Mouse (Mus musculus) forebrain, postnatal 0 days (tissue): ENCODE data around the gene Pfkfb3. TPM values are rescaled to one million over a fixed set of nuclear protein-coding genes. Genes with fewer than 3 reads are reported as not detected.

ENCODE experiments used
- ATAC-seq: fragments of 200-750 bp; cut with Nextera tagmentation; 2 replicates; pipeline ENCODE4 v1.8.0; 2017; ENCODE audit warnings: mild to moderate bottlenecking, moderate library complexity
- DNase-seq: peaks from one replicate; pipeline ENCODE4 v3.0.0-alpha.2; 2015
- H3K27ac ChIP-seq: fragments of 300-500 bp; sonication (generic); 2 replicates; pipeline ENCODE4 v1.5.1; 2014; ENCODE audit warnings: low read depth, mild to moderate bottlenecking, antibody characterized with exemption, low read length, moderate library complexity, mixed read lengths
- H3K27me3 ChIP-seq: fragments of 300-500 bp; sonication (generic); 2 replicates; pipeline ENCODE4 v1.6.1; 2014; ENCODE audit warnings: mild to moderate bottlenecking, low read length, mixed read lengths; ENCODE audit not compliant: insufficient read depth
- H3K36me3 ChIP-seq: fragments of 300-500 bp; sonication (generic); 2 replicates; pipeline ENCODE4 v1.6.1; 2014; ENCODE audit warnings: mild to moderate bottlenecking, moderate library complexity; ENCODE audit not compliant: insufficient read depth
- H3K4me1 ChIP-seq: fragments of 300-500 bp; sonication (generic); 2 replicates; pipeline ENCODE4 v1.6.1; 2014; ENCODE audit warnings: antibody characterized with exemption; ENCODE audit not compliant: insufficient read depth
- H3K4me2 ChIP-seq: fragments of 300-500 bp; sonication (generic); 2 replicates; pipeline ENCODE4 v1.6.1; 2014; ENCODE audit warnings: low read depth, mild to moderate bottlenecking, moderate library complexity
- H3K4me3 ChIP-seq: fragments of 300-500 bp; sonication (generic); 2 replicates; pipeline ENCODE4 v1.5.1; 2014; ENCODE audit warnings: low read depth, low read length, mixed read lengths
- H3K9ac ChIP-seq: fragments of 300-500 bp; sonication (generic); 2 replicates; pipeline ENCODE4 v1.6.1; 2014; ENCODE audit warnings: mild to moderate bottlenecking
- H3K9me3 ChIP-seq: fragments of 300-500 bp; sonication (generic); 2 replicates; pipeline ENCODE4 v1.6.1; 2016; ENCODE audit warnings: low read length
- CTCF ChIP-seq: sonication (generic); IDR thresholded peaks from 2 replicates; pipeline ENCODE4 v1.5.1; 2016; ENCODE audit warnings: antibody characterized with exemption, control low read depth, low read depth
- WGBS: fragments of 180-500 bp; shearing (Covaris S2); extraction: QIAGEN DNeasy Blood & Tissue Kit; methylation state at CpG from one replicate; pipeline ENCODE4 v1.1.7; 2014; 5-methylcytosine and 5-hydroxymethylcytosine counted together
- polyA plus RNA-seq: library from polyadenylated mRNA; unstranded; fragments of >200 nt; fragmentation: Nextera tagmentation; extraction: Ambion mirVana; gene quantifications from 2 replicates; pipeline ENCODE4 v1.2.1, GENCODE M21; 2015
- total RNA-seq: library from RNA; depleted of rRNA; stranded (reverse); fragments of >200 nt; gene quantifications from 2 replicates; pipeline ENCODE4 v1.2.3, GENCODE M21; 2014

Gene Pfkfb3
- total and polyA plus RNA-seq, 2 experiments from 2014 or later, result 22.5 to 28.9 TPM

DNA sequence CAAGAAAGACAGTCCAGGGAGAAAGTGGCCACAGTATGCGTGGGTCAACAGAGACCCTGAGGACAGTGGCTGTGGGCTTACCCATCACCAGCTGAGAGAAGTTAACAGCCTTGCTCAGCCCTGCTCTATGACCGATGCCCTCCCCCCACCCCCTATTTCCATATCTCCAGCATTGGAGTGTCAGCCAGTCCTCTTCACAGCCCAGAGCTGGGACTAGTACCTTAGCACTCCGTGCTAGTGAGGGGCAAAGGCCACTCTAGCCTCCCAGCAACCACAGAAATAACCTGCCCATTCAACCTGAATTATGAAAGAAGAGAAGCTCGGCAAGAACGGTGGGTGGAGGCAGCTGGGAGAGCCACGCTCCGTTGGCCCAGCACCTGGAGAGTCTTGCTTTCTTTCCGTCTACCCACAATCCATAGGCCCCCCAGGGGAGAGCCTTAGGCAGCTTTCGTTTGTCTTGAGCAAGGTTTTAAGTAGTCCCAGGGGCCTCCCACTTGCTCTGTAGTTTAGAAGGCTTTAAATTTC is 1.5 kb downstream of the Pfkfb3 start:
- Histone ChIP-seq H3K9me3 (no peaks in the 10 kb centered on the region), H3K27ac (no peak overlapping the region), H3K27me3 (peaks cover 11% of the 10 kb centered on the region; the same call in 1 of the 2 replicates), H3K4me1 (peaks cover 4% of the 10 kb centered on the region; the same call in 1 of the 2 replicates), H3K36me3 (no peaks in the 10 kb centered on the region), H3K4me3 (no peak overlapping the region), H3K4me2 (peak overlapping the region; percentile 99; the same call in 1 of the 2 replicates), H3K9ac (no peak overlapping the region)
- no peak for DNase-seq
- WGBS, result 14% methylated on average over 9 of the region's 9 CpGs
- TF ChIP-seq CTCF, result no peak
- no peak for ATAC-seq

DNA sequence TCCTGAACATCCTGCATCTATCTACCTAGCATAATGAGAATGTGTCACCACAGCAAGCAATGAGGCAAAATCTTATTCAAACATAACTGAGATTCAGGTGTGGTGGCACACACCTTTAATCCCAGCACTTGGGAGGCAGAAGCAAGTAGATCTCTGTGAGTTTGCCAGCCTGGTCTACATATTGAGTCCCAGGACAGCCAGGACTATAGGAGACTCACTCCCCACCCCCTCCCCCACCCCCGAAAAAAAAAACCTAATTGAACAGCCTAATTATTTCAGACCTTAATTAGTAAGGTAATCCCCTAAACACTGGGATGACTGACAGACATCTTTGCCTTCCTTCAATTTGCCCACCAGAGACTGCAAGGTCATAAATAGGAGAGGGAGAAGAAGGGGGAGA is 2.2 kb downstream of the Pfkfb3 start:
- Histone ChIP-seq H3K4me3 (no peak overlapping the region), H3K27ac (no peak overlapping the region), H3K4me1 (peaks cover 4% of the 10 kb centered on the region; the same call in 1 of the 2 replicates), H3K9me3 (no peaks in the 10 kb centered on the region), H3K36me3 (no peaks in the 10 kb centered on the region), H3K27me3 (peaks cover 11% of the 10 kb centered on the region; the same call in 1 of the 2 replicates), H3K9ac (no peak overlapping the region), H3K4me2 (no peak overlapping the region)
- ATAC-seq, result no peak
- no peak for TF ChIP-seq CTCF
- 0% methylated on average over 1 of the region's 1 CpGs for WGBS
- no peak for DNase-seq

DNA sequence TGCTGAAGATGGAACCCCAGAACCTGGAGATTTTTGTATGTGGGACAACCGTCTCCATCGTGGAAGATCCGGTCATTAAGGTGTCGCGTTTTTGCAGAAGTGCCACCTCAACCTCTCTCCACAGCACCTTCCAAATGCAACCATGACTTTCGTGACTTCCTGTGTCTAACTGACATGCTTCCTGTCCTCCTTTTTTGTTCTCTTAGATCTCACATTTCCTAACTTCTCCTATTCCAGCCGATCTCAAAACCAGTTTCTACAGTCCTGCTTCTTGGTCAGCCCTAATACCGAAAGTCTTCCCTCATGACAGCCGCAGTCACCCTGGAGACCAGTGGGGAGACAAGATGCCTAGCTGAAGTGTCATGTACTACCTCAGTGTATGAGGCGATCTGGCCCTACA is 5.4 kb downstream of the Pfkfb3 start:
- no peak for ATAC-seq
- Histone ChIP-seq H3K27ac (no peak overlapping the region), H3K9ac (no peak overlapping the region), H3K4me2 (no peak overlapping the region), H3K4me3 (no peak overlapping the region), H3K4me1 (no peaks in the 10 kb centered on the region), H3K36me3 (no peaks in the 10 kb centered on the region), H3K9me3 (no peaks in the 10 kb centered on the region), H3K27me3 (peaks cover 11% of the 10 kb centered on the region; the same call in 1 of the 2 replicates)
- WGBS, result 93% methylated on average over 10 of the region's 10 CpGs
- no peak for TF ChIP-seq CTCF
- DNase-seq, result no peak

DNA sequence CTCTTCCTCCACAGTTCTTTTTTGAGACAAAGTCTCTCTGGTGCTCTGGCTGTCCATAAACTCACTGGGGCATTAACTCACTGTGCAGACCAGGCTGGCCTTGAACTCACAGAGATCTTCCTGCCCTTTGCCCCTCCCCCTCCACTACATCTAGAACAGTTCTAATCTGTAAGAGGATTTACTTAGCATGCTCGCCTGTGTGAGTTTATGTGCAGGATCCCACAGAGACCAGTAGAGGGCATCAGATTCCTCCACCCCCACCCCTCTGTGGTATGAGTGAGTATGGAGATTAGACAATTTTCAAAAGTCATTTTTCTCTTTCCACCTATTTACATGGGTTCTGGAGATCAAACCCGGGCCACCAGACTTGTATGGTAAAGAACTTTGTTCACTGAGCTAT is 6.3 kb downstream of the Pfkfb3 start:
- Histone ChIP-seq H3K27me3 (peaks cover 6% of the 10 kb centered on the region; the same call in 1 of the 2 replicates), H3K4me3 (no peak overlapping the region), H3K4me2 (no peak overlapping the region), H3K9ac (no peak overlapping the region), H3K4me1 (no peaks in the 10 kb centered on the region), H3K36me3 (no peaks in the 10 kb centered on the region), H3K9me3 (no peaks in the 10 kb centered on the region), H3K27ac (no peak overlapping the region)
- 58% methylated on average over 2 of the region's 2 CpGs for WGBS
- DNase-seq (no peak), ATAC-seq (peak; percentile 23; the same call in 1 of the 2 replicates)
- peak; percentile 40 for TF ChIP-seq CTCF

DNA sequence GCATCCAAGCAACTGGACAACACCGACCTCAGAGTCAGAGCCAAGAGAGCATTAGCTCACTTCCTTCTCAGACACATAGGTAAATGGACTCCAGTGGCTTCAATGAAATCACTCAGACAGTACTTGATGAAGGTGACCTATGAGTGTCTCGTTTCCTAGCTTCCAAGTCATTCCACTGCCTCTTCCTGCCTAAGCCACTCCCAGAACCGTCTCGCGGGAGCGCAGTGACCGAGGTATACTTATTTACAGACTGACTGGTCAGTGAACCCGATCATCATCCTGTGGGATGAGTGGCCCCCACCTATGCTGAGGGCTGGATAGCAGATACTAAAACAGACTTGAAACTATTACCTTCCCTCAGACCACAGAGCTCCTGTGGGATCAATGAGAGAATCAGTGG is 7.8 kb downstream of the Pfkfb3 start:
- 89% methylated on average over 8 of the region's 8 CpGs for WGBS
- no peak for ATAC-seq
- TF ChIP-seq CTCF, result no peak

DNA sequence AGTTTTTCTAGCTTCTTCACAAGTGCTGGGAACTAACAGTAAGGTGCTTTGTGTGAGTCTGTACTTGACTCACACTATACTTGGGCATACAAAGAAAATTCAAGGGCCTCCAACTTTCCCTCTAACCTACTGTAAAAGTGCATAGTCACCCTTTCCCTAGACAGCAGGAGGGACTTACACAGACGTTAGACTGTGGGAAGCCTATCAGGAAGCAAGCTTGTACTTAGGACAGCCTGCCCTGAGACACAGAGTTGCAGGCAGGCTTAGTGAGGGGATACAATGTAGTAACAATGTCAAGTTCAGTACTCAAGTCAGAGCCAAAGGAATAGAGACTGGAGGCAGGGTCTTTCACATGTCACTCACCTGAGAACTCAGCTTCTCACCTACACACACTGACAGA is 8.5 kb downstream of the Pfkfb3 start:
- Histone ChIP-seq H3K4me3 (no peak overlapping the region), H3K27me3 (no peaks in the 10 kb centered on the region), H3K4me1 (no peaks in the 10 kb centered on the region), H3K36me3 (no peaks in the 10 kb centered on the region), H3K4me2 (no peak overlapping the region), H3K9ac (no peak overlapping the region), H3K9me3 (no peaks in the 10 kb centered on the region), H3K27ac (no peak overlapping the region)
- 44% methylated on average over 1 of the region's 1 CpGs for WGBS
- no peak for TF ChIP-seq CTCF
- no peak for DNase-seq
- ATAC-seq, result no peak

More for the DNA sequence above, 7.8 kb downstream of the Pfkfb3 start:
- H3K4me1 ChIP-seq, result no peaks in the 10 kb centered on the region
- no peaks in the 10 kb centered on the region for H3K36me3 ChIP-seq
- no peak overlapping the region for H3K4me2 ChIP-seq
- no peak overlapping the region for H3K9ac ChIP-seq
- H3K9me3 ChIP-seq, result no peaks in the 10 kb centered on the region
- no peaks in the 10 kb centered on the region for H3K27me3 ChIP-seq
- H3K4me3 ChIP-seq, result no peak overlapping the region
- DNase-seq, result no peak
- no peak overlapping the region for H3K27ac ChIP-seq

DNA sequence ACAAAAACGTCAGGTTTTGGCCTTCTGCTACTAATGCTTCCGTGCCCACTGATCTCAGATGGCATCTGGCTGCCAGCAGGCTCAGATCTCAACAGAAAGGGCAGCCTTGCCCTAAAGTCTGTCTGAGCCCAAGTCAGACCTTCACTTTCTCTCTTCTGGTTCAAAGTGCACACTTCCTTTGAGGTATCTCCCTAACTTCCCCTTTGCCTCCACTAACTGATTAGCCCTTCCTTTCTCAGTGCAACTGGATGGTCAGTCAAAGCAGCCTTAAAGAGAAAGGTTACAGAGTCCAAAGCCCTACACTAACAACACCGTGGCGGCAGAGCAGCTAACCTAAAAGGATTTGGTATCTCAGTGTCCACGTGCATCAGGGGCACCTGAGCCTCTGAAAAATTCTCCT is 9.5 kb downstream of the Pfkfb3 start:
- Histone ChIP-seq H3K9me3 (no peaks in the 10 kb centered on the region), H3K27ac (no peak overlapping the region), H3K4me3 (no peak overlapping the region), H3K9ac (no peak overlapping the region), H3K36me3 (no peaks in the 10 kb centered on the region), H3K27me3 (no peaks in the 10 kb centered on the region), H3K4me2 (no peak overlapping the region), H3K4me1 (no peaks in the 10 kb centered on the region)
- TF ChIP-seq CTCF, result no peak
- no peak for ATAC-seq
- WGBS, result 82% methylated on average over 5 of the region's 5 CpGs
- DNase-seq, result no peak
